Mouse (Mus musculus): ENCODE results near the gene Per1.
"Not testable (repeated sequence)": the region's sequence is repeated elsewhere in the genome, so short reads cannot be mapped to it uniquely, and the experiment has no call there.

Gene Per1

DNA sequence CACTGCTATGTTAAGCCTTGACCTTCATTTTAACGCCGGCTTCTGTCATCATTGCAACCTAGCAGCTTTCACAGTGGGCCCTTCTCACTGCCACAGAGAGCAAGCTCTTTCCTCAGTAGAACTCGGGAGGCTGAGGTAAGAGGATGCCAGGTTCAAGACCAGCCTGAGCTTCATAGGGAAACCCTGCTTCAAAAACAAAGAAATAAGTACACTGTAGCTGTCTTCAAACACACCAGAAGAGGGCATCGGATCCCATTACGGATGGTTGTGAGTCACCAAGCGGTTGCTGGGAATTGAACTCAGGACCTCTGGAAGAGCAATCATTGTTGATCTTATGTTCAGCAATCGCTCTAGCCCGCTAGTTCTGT, 14.2 kb upstream of the Per1 start:
- no peak for DNase-seq (ENCODE audit: low read depth)

DNA sequence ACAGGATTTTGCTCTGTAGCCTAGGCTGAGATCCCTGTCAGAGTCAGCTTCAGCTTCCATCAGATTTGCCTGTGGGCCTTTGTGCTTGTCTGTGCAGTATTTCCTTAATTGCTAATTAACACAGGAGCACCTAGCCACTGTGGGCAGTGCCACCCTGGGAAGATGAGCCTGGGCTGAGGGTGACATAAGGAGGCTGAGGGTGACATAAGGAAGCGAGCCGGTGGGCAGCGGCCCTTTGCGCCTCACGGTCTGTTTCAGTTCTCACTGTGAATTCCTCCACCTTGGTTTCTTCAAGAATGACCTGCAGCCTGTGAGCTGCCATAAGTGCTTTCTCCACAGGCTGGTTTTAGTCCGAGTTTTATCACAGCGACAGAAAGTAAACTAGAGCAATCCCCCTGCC, 13.4 kb upstream of the Per1 start:
- DNase-seq (ENCODE audit: low read depth): no peak

DNA sequence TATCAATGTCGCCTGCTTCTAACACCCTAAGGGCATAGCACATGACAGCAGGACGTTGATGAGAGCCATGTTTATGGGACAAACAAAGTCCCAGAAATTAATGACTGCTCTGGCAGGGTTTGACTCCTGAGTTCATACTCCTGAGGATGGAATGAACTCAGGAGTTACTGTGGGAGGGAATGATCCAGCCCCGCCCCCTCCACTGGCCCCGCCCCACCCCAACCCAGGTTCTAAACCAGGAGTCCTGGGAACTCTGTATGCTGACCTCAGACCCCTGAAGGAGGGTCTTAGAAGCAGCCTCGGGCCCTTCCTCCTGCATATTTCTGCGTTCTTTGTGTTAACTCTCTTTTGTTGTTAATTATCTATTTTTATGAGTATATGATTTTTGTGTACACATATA, 9.4 kb upstream of the Per1 start:
- DNase-seq (ENCODE audit: low read depth): no peak

DNA sequence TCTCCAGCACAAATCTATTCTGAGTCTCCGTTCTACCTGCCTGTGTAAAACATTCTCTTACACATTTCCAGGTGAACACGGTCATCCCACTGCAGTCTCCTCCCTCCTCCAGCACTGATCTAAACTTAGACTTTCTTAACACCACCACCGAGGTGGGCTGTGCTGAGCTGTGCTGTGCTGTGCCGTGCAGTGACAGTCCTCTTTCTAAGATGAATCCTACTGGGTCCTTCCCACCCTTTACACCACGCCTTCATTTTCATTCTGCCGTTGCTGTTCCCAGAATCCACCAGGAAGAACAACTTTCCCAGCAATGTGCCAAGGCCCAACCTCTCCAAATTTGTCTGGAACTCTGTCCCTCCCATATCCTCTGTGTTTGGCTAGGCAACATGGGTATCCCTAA, 8.6 kb upstream of the Per1 start:
- DNase-seq (ENCODE audit: low read depth): no peak

DNA sequence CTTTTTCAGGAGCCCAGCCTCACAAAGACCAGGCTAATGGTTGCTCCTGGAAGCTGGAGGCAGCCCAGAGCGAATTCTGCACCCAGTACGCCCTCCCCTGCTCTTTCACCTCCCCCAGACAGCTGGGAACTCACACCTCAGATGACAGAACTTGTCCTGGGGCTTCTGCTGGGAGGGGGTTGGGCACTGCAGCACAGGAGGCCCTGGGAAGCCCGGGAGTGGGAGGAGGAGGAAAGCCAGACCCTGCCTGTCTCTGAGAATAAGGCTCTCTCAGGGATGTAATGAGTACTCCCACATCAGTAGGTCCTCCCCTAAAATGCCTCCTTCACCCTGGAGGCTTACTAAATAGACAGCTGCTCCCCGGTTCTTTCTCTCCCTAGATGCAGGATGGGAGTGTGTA, 7.9 kb upstream of the Per1 start:
- no peak for DNase-seq (ENCODE audit: low read depth)

DNA sequence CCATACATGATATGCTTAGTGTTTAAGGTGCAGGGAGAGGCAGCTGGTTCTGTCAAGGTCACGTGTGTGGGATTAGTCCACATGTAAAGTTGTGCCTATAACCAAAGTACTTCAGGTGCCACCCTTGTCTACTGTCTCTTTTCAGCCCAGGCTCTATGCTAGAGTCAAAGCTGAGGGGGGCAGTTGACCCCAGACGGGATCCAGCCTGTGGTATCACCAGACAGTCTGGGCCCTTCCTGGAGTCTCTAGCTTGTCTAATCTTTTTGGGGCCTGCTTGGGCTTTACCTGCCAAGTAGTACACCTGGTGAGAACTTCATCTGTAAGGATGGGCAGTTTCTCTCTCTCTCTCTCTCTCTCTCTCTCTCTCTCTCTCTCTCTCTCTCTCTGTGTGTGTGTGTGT, 7.4 kb upstream of the Per1 start:
- DNase-seq (ENCODE audit: low read depth): no peak

DNA sequence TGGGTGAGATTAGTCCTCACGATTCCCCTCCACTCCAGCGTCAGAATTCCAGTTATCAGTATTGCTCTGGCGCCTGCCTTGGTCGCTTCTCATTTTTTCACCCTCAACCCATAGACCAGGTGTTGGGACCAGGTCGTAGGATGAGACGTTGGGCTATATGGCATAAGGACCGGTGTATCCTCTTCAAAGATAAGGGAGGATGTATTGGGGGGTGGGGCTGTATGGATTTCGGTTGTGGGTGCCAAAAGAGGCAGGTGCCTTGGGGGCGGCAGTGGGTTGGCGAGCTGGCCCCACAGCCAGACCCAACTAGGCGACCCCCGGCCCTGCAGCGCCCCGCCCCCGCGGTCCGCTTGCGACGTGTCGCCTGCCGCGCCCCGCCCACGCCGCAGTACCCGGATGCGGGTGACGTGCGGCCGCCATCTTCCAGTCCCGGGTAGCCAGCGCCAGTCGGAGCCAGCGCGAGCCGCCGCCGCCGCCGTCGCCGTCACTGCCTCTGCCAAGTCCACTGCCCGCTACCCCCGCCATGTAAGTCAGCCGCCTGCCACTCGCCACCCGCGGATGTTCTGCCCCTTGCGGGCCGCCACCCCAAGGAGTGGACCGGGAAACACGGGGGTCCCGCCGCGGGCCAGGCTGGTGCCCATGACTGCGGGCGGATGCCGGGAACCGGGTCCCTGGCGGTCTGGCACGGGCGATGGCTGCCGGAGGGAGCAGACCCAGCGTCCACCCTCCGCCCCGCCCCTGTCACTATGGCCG, 6.7 kb upstream of the Per1 start, which contains the start of gene Vamp2:
Gene Vamp2, plus strand, starts transcription at position 388 of the 753 bp plus-strand sequence.
- DNase-seq (ENCODE audit: low read depth): no peak

DNA sequence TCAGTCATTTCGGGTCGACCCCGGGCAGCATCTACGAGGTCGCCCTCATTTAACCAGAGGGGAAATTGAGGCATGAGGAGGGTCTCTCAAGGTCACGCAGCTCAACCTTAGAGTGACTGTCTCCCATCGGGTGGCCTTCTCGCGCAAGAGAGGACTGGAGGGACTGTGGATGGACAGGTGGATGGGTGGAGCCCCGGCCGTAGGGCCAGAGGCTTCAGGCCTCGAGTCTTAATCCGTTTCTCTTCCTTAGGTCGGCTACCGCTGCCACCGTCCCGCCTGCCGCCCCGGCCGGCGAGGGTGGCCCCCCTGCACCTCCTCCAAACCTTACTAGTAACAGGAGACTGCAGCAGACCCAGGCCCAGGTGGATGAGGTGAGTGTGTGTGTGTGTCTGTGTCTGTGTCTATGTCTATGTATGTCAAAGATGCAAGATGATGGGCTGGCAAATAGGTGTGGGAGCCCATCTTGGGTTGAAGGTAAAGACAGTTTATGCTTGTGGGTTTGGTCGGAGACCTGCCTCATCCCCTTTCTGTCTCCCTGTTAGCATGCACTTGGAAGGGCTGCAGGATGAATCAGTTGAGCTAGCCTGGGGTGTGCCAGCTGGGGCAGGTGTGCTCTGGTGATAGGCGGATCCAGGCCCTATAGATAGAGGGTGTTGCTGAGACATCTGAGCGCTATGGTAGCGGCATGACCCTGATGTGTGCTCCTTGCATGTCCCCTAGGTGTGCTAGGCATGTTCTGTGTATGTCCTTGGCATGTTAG, 6.0 kb upstream of the Per1 start:
- DNase-seq (ENCODE audit: low read depth): no peak

DNA sequence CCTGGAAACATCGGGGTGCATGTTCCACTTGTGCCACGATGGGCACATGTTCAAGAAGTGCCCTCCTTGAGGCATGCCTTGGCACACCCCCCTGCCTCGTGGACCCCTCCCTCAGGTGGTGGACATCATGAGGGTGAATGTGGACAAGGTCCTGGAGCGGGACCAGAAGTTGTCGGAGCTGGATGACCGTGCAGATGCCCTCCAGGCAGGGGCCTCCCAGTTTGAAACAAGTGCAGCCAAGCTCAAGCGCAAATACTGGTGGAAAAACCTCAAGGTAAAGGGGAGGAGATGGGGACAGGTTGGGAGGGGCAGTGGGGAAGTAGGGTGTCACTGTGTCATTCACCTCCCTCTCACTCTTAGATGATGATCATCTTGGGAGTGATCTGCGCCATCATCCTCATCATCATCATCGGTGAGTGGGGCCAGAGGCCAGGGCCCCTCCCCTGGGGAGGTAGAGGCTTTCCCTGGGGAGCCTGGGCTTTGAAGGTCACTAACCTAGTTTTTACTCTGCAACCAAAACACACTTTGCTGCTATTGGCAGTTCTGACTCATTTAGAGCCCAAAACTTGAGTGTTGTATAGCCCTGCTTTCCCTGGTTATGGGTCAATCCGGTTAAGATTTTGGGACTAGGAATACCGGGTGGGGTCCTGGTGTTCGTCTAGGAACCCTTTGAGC, 5.3 kb upstream of the Per1 start:
- DNase-seq (ENCODE audit: low read depth): no peak

DNA sequence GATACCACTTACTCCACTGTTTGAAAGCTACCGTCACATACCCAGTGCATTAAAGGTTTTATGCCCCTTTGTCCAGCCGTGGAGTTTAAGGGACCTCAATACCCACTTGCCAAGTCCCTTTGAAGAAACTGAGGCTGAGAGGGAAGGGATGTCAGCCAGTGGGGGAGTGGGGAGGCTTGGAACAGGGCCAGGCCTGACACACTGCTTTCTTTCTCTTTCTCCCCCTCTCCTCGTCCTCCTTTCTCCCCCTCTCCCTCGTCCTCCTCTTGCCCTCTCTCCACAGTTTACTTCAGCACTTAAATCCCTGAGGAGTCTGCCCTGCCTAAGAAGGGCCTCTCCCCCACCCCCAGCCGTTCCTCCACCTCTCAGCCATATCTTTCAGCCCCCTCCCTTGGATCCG, 4.7 kb upstream of the Per1 start:
- no peak for DNase-seq (ENCODE audit: low read depth)

DNA sequence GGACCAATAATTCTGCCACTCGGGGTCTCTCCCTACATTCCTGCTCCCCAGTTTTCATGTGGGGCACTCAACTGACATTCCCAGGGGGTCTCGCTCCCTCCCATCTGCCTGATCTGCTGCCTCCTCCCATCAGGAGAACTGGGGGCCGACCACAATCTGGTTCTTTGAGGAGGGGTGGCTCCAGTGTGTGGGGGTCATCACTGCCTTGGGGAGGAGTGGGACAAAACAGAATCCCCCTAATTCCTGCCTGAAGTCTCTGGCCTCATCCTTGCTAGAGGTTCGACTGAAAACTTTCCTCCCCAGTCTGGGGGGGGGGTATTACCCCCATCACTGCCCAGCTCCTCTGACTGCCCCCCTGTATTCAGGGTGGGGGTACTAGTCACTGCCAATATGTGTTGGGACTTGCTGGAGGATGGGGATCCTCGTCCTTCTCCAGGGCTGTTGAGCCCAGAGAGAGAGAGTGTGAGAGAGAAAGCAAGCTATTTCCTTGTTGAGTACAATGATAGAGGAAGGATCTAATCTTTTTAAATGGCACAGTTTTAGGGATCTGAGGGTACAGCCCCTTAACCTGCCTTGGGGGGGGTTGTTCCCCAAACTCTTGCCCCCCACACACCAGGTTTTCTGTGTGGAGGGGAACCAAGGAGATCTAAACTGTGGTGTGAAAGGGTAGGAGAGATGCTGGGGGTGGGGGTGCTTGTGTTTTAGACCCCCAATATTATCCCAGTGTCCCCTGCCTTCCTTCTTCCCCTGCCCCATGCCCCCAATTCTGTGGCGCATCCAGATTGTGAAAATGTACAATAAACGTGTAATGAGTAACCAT, 3.2 kb upstream of the Per1 start:
- DNase-seq (ENCODE audit: low read depth): no peak

DNA sequence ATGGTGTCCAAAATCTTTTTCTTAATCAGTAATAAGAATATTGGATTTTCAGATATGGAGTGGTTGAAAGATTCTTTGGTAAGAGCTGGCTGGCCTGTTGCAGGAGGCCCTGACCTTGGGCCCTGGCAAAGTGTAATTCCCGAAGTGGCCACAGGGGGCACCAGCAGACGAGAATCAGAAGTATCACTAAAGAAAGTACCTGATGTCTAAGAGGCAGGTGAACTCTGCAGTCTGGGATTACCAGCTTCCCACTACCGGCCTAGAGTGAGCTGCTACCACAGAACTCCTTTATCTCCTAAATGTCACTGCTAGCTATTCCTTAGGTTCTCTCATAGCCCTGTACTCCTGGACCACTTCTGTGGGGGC, 2.6 kb upstream of the Per1 start:
- DNase-seq (ENCODE audit: low read depth): peak; percentile 78

DNA sequence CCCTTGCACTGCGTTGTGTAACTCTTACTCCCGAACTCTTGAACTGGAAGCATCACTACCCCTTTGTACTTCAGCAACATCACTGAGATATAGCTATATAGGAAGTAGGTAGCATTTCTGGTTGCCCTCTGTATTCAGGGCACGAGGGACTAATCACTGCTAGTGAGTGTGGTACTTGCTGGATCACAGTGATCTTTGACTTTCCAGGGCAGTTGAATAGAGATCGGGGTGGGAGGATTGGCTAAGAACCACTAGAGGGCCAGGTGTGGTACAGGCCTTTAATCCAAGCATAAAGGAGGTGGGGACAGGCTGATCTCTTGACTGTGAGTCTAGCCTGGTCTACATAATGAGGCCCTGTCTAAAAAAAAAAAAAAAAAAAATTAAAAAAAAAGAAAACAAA, 2.1 kb upstream of the Per1 start:
- no peak for DNase-seq (ENCODE audit: low read depth)

DNA sequence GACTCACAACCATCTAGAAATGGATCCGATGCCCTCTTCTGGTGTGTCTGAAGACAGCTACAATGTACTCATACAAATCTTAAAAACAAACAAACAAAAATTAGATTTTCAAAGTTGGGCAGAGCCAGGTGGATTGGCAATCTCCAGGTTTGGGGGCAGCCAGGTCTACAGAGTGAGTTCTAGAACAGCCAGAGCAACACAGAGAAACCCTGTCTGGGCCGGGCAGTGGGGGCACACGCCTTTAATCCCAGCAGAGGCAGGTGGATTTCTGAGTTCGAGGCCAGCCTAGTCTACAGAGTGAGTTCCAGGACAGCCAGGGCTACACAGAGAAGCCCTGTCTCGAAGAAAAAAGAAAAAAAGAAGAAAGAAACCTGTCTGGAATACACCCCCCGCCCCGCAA, 1.2 kb upstream of the Per1 start:
- not testable (repeated sequence) for DNase-seq (ENCODE audit: low read depth)

DNA sequence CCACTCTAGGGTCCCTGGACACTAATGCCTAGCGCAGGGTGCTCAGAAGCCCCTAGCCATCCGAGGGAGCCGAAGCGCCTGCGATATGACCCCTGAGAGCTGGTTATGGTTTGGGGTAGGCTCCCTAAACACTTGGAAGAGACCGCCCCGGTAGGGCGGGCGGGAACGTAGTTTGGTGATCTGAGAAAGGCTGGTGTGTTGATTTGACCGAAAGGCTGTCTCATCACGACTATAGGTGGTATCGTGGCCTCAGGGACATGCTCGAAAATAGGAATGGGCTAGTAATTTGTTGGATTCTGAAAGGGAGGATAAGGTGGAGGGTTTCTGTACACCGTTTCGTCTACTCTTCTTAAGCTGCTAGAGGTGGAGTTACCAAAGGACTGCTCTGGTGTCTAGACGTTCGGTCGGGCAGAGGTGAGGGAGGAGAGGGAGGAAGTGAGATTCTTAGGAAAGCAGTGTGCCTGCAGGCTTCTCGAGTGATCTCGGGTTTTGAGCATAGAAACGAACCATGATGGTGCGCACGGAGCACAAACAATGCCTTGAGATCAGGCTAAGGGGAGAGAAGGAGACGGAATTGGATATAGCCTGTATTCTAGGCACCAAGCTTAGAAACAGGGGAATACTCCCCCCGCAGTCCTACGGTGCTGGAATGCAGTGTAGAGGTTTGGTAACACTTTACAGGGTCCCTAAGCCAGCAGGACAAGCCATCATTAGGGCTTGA, 654 bp downstream of the Per1 start:
- no peak for DNase-seq (ENCODE audit: low read depth)

DNA sequence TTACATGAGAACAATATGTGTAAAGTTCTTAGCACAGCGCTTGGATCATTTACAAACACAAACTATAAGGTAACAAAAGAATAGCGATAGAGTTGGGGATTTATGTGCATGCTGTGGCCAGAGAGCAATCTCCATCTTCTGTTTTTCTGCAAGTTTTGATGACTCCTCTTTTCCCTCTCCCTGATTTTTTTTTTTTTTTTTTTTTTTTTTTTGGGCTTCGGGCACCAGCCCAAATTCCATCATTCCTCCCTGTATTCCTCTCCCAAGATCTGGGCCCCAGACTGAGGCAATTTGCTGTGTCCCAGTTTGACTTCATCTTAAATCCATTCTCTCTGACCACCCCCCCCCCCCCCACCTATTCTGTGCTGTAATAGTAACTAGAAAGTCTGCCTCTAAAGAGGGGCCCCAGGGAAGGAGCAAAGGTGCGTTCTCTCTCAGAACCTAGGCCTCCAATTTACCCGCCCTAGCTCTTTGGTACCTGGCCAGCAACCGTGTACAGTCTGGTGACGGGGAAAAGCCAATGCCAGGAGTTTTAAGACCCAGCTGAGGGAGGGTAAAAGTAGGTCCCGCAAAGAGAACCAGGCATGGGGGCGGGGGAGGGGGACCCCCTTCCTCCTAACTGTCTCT, 1.5 kb downstream of the Per1 start:
- no peak for DNase-seq (ENCODE audit: low read depth)

DNA sequence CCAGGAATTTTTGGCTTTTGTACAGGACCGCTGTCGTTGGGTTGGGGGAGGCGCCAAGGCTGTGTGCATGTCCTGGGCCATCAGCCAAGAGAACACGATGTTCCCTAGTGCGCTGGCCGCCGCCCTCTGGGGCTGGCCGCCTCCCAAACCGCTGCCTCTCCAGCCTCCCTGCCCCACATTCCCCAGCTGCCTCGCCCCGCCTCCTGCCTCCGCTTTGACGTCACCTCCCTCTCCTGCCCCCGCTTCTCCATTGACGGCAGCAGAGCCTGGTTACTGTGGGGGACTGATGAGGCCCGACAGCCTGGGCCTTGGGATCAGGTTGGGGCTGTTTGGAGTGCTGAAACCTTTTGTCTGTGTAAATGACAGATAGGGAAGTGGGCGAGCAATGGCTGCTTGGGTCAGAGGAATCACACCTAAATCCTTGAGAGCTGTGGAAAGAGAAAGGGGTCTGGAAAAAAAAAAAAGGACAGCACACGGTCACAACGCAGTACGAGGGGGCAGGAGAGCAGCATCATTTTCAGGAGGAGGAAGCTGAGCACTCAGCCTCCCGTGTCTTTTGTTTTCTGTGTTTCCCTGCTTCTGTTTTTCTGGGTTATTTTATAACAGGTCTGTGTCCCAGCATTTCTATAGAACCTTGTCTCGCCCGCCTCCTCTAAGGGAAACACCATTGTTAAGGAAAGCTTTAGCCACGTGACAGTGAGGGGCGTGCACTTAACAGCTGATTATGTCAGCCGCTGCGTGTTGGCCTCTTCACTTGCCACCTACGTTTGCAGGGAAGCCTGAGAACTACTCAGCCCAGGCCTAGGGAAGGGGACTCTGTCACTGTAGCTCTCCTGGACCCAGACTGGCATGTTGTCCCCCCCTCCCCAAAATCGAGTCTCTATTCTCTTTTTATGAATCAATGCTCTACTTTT, 2.2 kb downstream of the Per1 start:
- DNase-seq (ENCODE audit: low read depth): peak; percentile 96

DNA sequence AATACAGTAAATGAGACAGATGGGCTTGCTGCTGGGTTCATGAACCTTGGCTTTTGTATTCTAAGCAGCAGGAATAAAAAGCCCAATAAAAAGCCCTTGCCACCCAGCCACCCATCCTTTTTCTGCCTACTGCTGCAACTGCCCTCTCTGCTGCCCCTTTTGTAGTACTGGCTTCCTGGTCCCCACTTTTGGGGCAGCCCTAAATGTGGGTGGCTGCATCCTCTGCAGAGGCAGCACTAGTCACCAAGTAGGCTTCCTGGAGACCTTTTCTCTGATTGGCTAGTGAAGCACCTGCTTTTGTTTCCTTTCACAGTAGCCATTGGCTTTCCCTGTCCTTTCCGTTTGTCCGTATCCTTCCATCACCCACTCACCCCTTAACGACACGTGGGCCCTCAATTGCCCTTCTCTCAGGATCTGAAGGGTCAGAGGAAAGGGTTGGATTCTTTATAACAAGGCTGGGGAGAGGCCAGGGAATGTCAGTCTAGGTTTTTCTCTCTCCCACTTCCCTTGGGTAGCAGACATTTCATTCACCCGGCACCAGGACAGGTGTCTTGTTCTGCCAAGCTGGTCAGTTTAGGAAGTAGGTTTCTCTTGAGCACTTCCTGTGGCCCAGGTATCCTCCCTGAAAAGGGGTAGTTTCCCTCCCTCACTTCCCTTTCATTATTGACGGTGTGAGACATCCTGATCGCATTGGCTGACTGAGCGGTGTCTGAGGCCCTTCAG, 3.2 kb downstream of the Per1 start:
- no peak for DNase-seq (ENCODE audit: low read depth)

DNA sequence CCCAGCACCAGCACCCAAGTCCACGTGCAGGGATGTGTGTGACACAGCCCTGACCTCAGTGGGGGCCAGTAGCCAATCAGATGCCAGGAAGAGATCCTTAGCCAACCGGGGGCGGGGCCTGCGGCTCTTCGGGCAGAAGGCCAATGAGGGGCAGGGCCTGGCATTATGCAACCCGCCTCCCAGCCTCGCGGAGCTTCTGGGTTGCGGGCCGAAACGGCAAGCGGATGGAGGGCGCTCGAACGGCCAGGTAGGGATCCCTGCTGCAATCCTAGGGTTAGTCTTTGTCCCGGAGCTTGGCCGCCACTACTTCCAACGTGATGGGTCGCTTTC, 3.7 kb downstream of the Per1 start:
- DNase-seq (ENCODE audit: low read depth): peak; percentile 94

Measured in c-Kit-positive CD71-positive TER-119-negative erythroid progenitor cells, embryonic 14.5 days (primary cell).